8 mouse cellular contexts compared by ENCODE assay signal in the genomic region with DNA sequence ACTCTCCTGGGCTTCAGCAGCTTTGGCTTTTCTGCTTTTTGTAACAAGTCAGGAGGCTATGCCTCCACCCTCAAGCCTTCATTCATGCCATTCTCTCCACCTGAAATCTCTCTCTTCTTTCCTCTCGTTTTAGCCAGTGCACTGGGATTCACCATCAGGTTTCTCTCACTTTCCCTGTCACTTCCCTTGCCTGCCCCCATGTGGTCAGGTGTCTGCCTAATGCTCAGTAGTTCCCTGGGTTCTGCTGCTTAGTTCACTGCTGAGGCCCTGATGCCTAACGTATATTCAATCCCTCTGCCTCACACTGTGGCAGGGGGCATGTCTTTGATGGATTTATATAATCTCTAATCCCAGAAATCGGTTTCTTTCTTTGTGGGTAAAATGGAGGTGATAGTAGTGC. TPM values are rescaled to one million over a fixed set of nuclear protein-coding genes. Genes with fewer than 3 reads are reported as not detected.
DNase-seq lines count a peak whose midpoint lies in the region; ATAC-seq and TF ChIP-seq lines count a peak whose summit lies in the region.

No protein-coding gene starts in this region.

- H3K4me1 ChIP-seq in kidney, adult 2 months (ENCODE audit: control insufficient read depth, insufficient read depth, low read length): no peaks in the 10 kb centered on the region
- H3K4me1 ChIP-seq in hindbrain, embryonic 11.5 days (replicated peaks; ENCODE audit: control insufficient read depth, insufficient read depth, low read length): no peaks in the 10 kb centered on the region

- H3K9me3 ChIP-seq in hindbrain, embryonic 11.5 days (ENCODE audit: control insufficient read depth, low read length): no peaks in the 10 kb centered on the region

- TF ChIP-seq CTCF in kidney, adult 2 months (conservative IDR thresholded peaks at IDR 0.05; ENCODE audit: insufficient read depth, insufficient read length, low read depth, low read length): peak; percentile 58

- H3K4me3 ChIP-seq in kidney, adult 2 months (ENCODE audit: insufficient read depth, low read depth, low read length): no peak overlapping the region
- H3K4me3 ChIP-seq in hindbrain, embryonic 11.5 days (ENCODE audit: low read depth, low read length): no peak overlapping the region

- H3K27ac ChIP-seq in kidney, adult 2 months (ENCODE audit: insufficient read depth, low read depth, low read length): no peak overlapping the region
- H3K27ac ChIP-seq in hindbrain, embryonic 11.5 days (ENCODE audit: low read depth, low read length): no peak overlapping the region

- TF ChIP-seq POLR2A in kidney, adult 2 months (IDR thresholded peaks at IDR 0.05; ENCODE audit: low read depth, low read length): no peak

- H3K36me3 ChIP-seq in kidney, adult 2 months (ENCODE audit: control insufficient read depth, insufficient read depth, low read length): no peaks in the 10 kb centered on the region
- H3K36me3 ChIP-seq in hindbrain, embryonic 11.5 days (ENCODE audit: control insufficient read depth, insufficient read depth, low read length): no peaks in the 10 kb centered on the region

- no peak overlapping the region for H3K9ac ChIP-seq in hindbrain, embryonic 11.5 days (ENCODE audit: low read depth, low read length)

- peak; percentile 40 for DNase-seq in kidney, adult 2 months
- no peak for DNase-seq in kidney, adult 11 months
- peak; percentile 25 for DNase-seq in urinary bladder, postnatal 25 days (ENCODE audit: low spot score)
- DNase-seq in urinary bladder, adult 2 months (ENCODE audit: low spot score): no peak
- peak; percentile 77 to 80 for DNase-seq in cerebellum, postnatal 14 days
- DNase-seq in thymus, postnatal 4 days: peak; percentile 68
- no peak for DNase-seq in hindbrain, embryonic 11.5 days (ENCODE audit: low spot score)
- no peak for DNase-seq in T-cell, adult 2 months (ENCODE audit: low spot score)

- ATAC-seq in hindbrain, embryonic 11.5 days (ENCODE audit: low FRiP score): no peak

- WGBS in kidney, adult 2 months: 42% methylated on average over 3 of the region's 3 CpGs
- WGBS in hindbrain, embryonic 11.5 days: 45% methylated on average over 3 of the region's 3 CpGs

- no peaks in the 10 kb centered on the region for H3K27me3 ChIP-seq in kidney, adult 2 months (replicated peaks; ENCODE audit: control insufficient read depth, insufficient read depth, low read length)
- H3K27me3 ChIP-seq in hindbrain, embryonic 11.5 days (ENCODE audit: control insufficient read depth, insufficient read depth, low read length): no peaks in the 10 kb centered on the region

- H3K4me2 ChIP-seq in hindbrain, embryonic 11.5 days (replicated peaks; ENCODE audit: low read depth, low read length): no peak overlapping the region

RNA-seq across cellular contexts. Expression of gene Zbtb34, which starts 29.9 kb away (rescaled TPM):
- polyA plus RNA-seq in kidney, adult 2 months (2012; rRNA removed): 5.1 and 6.2 TPM in 2 replicates
- 9.5 and 9.7 TPM in 2 replicates for polyA plus RNA-seq in urinary bladder, adult 2 months (2012; rRNA removed)
- 8.0 and 8.5 TPM in 2 replicates for polyA plus RNA-seq in hindbrain, embryonic 11.5 days (2014; fragmentation: Nextera tagmentation; extraction: Ambion mirVana)

RNA-seq across cellular contexts. Expression of gene Ralgps1, which starts 29.9 kb away (rescaled TPM):
- polyA plus RNA-seq in kidney, adult 2 months (2012; rRNA removed): 4.9 and 5.6 TPM in 2 replicates
- polyA plus RNA-seq in urinary bladder, adult 2 months (2012; rRNA removed): 8.2 and 8.4 TPM in 2 replicates
- 19.0 and 20.6 TPM in 2 replicates for polyA plus RNA-seq in hindbrain, embryonic 11.5 days (2014; fragmentation: Nextera tagmentation; extraction: Ambion mirVana)

Comparison
In these comparisons a context has a peak if more than half of its experiments do, and no peak if none do; other contexts are left out.
1. DNase-seq: peak in kidney, adult 2 months (single experiment), urinary bladder, postnatal 25 days (single experiment), cerebellum, postnatal 14 days (2 of 2) and thymus, postnatal 4 days (single experiment); none in kidney, adult 11 months (single experiment), urinary bladder, adult 2 months (single experiment), hindbrain, embryonic 11.5 days (single experiment) and T-cell, adult 2 months (single experiment).